Mouse (Mus musculus) liver, postnatal 0 days (tissue): ENCODE results near the gene Pi4kb. TPM values are rescaled to one million over a fixed set of nuclear protein-coding genes. Genes with fewer than 3 reads are reported as not detected.
A peak's percentile ranks its signal among the peaks of the same experiment; 100 is the strongest.

Experiments used
- ATAC-seq: fragments of 200-750 bp; cut with Nextera tagmentation; 2 replicates; pipeline ENCODE4 v1.8.0; 2017; ENCODE audit warnings: mild to moderate bottlenecking, moderate library complexity
- DNase-seq: peaks from one replicate; pipeline ENCODE4 v3.0.0-alpha.2; 2016
- H3K27ac ChIP-seq: fragments of 300-500 bp; sonication (generic); 2 replicates; pipeline ENCODE4 v1.5.1; 2014; ENCODE audit warnings: antibody characterized with exemption, moderate library complexity, mild to moderate bottlenecking, low read depth
- H3K27me3 ChIP-seq: fragments of 300-500 bp; sonication (generic); 2 replicates; pipeline ENCODE4 v1.6.1; 2014; ENCODE audit warnings: low read length, control low read depth, mixed read lengths; ENCODE audit not compliant: insufficient read depth
- H3K36me3 ChIP-seq: fragments of 300-500 bp; sonication (generic); replicated peaks from 2 replicates; pipeline ENCODE4 v1.6.1; 2014; ENCODE audit warnings: mild to moderate bottlenecking, control low read depth, low read length, moderate library complexity, mixed read lengths; ENCODE audit not compliant: insufficient read depth
- H3K4me1 ChIP-seq: fragments of 300-500 bp; sonication (generic); 2 replicates; pipeline ENCODE4 v1.6.1; 2014; ENCODE audit warnings: antibody characterized with exemption, mild to moderate bottlenecking, control low read depth; ENCODE audit not compliant: insufficient read depth
- H3K4me2 ChIP-seq: fragments of 300-500 bp; sonication (generic); 2 replicates; pipeline ENCODE4 v1.6.1; 2014; ENCODE audit warnings: low read depth, mild to moderate bottlenecking, low read length, moderate library complexity, mixed read lengths
- H3K4me3 ChIP-seq: fragments of 300-500 bp; sonication (generic); 2 replicates; pipeline ENCODE4 v1.5.1; 2014; ENCODE audit warnings: low read depth, low read length
- H3K9ac ChIP-seq: fragments of 300-500 bp; sonication (generic); replicated peaks from 2 replicates; pipeline ENCODE4 v1.6.1; 2014; ENCODE audit warnings: mild to moderate bottlenecking, moderate library complexity
- H3K9me3 ChIP-seq: fragments of 300-500 bp; sonication (generic); 2 replicates; pipeline ENCODE4 v1.6.1; 2016; ENCODE audit warnings: mild to moderate bottlenecking, control low read depth, low read length, mixed read lengths
- CTCF ChIP-seq: sonication (generic); IDR thresholded peaks from 2 replicates; pipeline ENCODE4 v1.5.1; 2016; ENCODE audit warnings: antibody characterized with exemption, low read depth
- EP300 ChIP-seq: IDR thresholded peaks from 2 replicates; pipeline ENCODE4 v1.6.1; 2016; ENCODE audit warnings: antibody characterized with exemption, low read depth, mild to moderate bottlenecking
- WGBS: fragments of 180-500 bp; shearing (Covaris S2); extraction: QIAGEN DNeasy Blood & Tissue Kit; methylation state at CpG from one replicate; pipeline ENCODE4 v1.1.7; 2014; ENCODE audit not compliant: insufficient replicate concordance; 5-methylcytosine and 5-hydroxymethylcytosine counted together
- polyA plus RNA-seq: library from polyadenylated mRNA; unstranded; fragments of >200 nt; fragmentation: Nextera tagmentation; extraction: Ambion mirVana; gene quantifications from 2 replicates; pipeline ENCODE4 v1.2.1, GENCODE M21; 2015

Pi4kb gene
- polyA plus RNA-seq, 1 experiment from 2014 or later = 5.4 TPM

DNA sequence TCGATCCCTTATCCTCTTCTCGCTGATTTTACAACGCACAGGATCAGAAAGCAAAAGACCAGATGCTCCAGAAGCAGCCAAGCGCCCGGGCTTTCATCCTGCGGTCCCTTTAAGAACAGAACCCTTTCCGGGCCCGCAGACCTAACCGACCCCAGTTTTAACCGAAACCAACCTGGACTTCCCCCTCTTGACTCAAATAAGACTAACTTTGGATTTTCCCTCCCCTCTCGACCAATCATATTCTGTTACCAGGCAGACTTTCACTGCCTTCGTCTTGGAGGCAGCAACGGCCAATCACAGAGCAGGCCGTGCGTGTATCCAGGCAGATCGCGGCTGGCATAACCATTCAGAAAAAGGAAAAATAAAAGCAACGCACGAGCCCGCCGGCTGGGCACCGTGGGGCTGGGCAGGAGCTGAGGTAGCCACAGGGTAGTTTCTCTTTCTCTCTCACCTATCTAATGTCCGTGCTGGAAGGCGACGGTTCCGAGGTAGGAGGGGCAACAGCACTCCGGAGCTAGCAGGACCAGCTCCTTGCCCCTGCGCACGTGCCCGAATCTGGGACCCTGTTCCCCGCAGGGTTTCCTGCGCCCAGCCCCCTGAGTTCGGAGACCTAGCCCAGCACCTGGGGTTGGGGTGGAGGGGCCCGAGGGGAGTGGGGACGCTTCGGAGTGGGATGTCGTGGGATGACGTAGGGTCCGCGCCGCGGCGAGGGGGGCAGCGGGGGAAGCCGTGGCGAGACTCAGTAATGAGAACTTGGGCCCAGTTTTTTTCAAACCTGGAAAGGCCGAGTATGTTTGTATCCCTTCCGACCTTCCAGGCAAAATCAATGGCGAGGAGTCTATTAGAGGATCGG is 20.5 kb upstream of the Pi4kb start, which contains the start of gene Rfx5:
TSS of gene Rfx5 (plus strand) at position 312 of the 853 bp plus-strand sequence.
- Histone ChIP-seq H3K4me1 (peaks cover 16% of the 10 kb centered on the region), H3K27me3 (no peaks in the 10 kb centered on the region), H3K4me3 (peak within 1 kb of the TSS; percentile 87), H3K9me3 (no peaks in the 10 kb centered on the region), H3K36me3 (peaks cover 30% of the 10 kb centered on the region), H3K9ac (peak within 1 kb of the TSS; percentile 92), H3K27ac (peak within 1 kb of the TSS; percentile 87), H3K4me2 (peak within 1 kb of the TSS; percentile 96)
- TF ChIP-seq EP300 (no peak), CTCF (no peak)
- ATAC-seq (peak; percentile 97), DNase-seq (peak; percentile 90)
- WGBS = under 1% methylated on average over 50 of the region's 50 CpGs

DNA sequence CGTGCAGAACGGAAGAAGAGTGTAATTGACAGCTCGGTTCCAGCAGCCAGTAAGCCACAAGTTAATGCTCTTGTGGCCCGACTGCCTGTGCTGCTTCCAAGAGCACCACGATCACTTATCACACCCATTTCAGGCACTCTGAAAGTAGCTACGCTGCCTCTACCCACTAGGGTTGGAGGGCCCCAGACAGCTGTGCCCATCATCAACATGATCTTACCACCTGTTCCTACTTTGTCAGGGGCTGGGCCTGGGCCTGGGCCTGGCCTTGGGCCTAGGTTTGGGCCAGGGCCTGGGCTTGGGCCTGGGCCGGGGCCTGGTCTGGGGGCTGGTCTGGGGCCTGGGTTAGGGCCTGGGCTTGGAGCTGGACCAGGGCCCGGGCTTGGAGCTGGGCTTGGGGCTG is 16.2 kb upstream of the Pi4kb start:
- peaks cover 30% of the 10 kb centered on the region for H3K36me3 ChIP-seq
- H3K9ac ChIP-seq = no peak overlapping the region
- no peaks in the 10 kb centered on the region for H3K27me3 ChIP-seq
- H3K27ac ChIP-seq = no peak overlapping the region
- H3K9me3 ChIP-seq = no peaks in the 10 kb centered on the region
- peaks cover 5% of the 10 kb centered on the region for H3K4me1 ChIP-seq
- no peak overlapping the region for H3K4me2 ChIP-seq
- TF ChIP-seq CTCF = no peak
- no peak for TF ChIP-seq EP300
- no peak for ATAC-seq
- 73% methylated on average over 8 of the region's 8 CpGs for WGBS
- H3K4me3 ChIP-seq = no peak overlapping the region
- no peak for DNase-seq

DNA sequence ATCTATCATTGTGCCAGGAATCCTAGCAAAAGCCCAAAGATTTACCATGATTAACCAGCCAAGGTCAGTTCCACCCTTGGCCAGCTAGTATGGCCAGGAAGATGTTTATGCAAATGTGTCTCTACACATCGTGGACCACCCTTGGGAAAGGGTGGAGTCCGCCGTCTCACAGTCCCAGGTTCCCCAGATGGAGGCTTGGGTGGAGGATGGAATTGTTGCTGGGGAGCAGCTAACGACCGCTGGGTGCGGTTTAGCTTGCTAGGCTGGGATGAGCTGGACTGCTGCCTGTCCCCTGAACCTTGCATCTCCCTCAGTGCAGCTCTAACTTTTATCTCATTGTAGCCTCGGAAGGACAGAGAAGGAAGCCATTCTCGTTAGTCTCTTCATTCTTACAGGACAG is 14.7 kb upstream of the Pi4kb start:
- no peak for DNase-seq
- Histone ChIP-seq H3K27ac (no peak overlapping the region), H3K9me3 (no peaks in the 10 kb centered on the region), H3K4me1 (peaks cover under 1% of the 10 kb centered on the region; the same call in 1 of the 2 replicates), H3K9ac (no peak overlapping the region), H3K4me2 (no peak overlapping the region), H3K4me3 (no peak overlapping the region), H3K36me3 (peaks cover 30% of the 10 kb centered on the region), H3K27me3 (no peaks in the 10 kb centered on the region)
- ATAC-seq = no peak
- TF ChIP-seq CTCF = no peak
- TF ChIP-seq EP300 = no peak
- WGBS = 60% methylated on average over 8 of the region's 8 CpGs

DNA sequence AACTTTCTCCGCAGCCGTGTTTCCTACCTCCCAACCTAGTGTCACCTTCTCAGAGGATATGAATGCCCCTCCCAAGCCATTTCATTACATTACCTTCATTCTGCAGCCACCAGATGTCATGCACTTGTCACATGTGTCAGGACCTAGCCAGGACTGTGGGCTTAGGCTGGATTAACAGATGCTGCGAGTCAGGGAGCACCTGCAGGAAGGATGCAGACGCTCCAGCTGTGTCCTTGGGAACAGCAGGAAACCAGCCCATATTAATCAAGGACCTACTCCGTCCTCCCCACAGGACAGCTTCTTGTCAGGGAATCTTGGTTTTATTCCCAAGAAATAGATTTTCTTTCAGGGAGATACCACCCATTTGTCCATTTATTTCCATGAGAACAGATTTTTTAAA is 14.2 kb upstream of the Pi4kb start:
- no peak for TF ChIP-seq EP300
- TF ChIP-seq CTCF = no peak
- no peak for DNase-seq
- H3K4me3 ChIP-seq = no peak overlapping the region
- no peaks in the 10 kb centered on the region for H3K27me3 ChIP-seq
- 66% methylated on average over 5 of the region's 5 CpGs for WGBS
- no peak overlapping the region for H3K27ac ChIP-seq
- H3K9me3 ChIP-seq = no peaks in the 10 kb centered on the region
- no peak for ATAC-seq
- no peak overlapping the region for H3K4me2 ChIP-seq
- no peaks in the 10 kb centered on the region for H3K4me1 ChIP-seq
- peaks cover 30% of the 10 kb centered on the region for H3K36me3 ChIP-seq
- H3K9ac ChIP-seq = no peak overlapping the region

DNA sequence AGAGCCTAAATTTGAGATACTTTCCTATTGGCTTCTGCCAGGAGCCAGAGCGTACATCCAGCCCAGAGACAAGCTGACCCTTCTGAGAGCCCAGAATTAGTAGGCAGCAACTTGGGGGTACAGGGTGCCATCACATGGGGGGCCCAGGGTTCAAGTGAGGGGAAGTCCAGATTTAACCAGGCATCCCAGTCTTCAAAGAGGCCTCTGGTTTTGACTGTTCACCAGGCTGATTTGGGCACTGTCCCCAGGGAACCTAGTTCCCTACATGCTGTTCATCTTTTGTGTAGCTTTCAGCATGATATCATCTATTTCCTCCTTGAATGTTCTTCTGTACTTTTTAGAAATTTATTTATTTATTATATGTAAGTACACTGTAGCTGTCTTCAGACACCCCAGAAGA is 9.5 kb upstream of the Pi4kb start:
- Histone ChIP-seq H3K9ac (no peak overlapping the region), H3K27ac (no peak overlapping the region), H3K4me2 (no peak overlapping the region), H3K4me1 (no peaks in the 10 kb centered on the region), H3K9me3 (no peaks in the 10 kb centered on the region), H3K36me3 (no peaks in the 10 kb centered on the region), H3K4me3 (no peak overlapping the region), H3K27me3 (no peaks in the 10 kb centered on the region)
- DNase-seq (no peak), ATAC-seq (no peak)
- TF ChIP-seq CTCF = no peak
- TF ChIP-seq EP300 = no peak
- 83% methylated on average over 1 of the region's 1 CpGs for WGBS

DNA sequence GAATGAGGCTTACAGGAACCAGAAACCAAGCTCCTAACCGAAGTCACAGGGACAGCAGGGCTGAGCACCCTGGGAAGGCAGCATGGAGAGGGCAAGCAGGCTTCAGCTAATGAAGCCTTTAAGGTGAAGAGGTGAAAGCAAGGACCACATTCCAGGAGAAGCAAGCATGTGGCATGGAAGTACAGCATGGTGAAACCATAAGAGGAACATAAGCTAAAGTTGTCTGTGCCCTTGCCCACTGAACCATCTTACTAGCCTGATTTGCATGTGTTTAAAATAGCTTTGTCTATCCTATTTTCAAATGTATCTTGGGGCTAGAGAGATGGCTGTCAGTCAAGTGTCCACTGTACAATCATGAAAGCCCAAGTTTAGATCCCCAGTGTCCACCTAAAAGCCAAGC is 8.7 kb upstream of the Pi4kb start:
- DNase-seq = no peak
- no peak overlapping the region for H3K4me3 ChIP-seq
- no peaks in the 10 kb centered on the region for H3K36me3 ChIP-seq
- ATAC-seq = no peak
- TF ChIP-seq CTCF = no peak
- no peak for TF ChIP-seq EP300
- no peak overlapping the region for H3K9ac ChIP-seq
- no peaks in the 10 kb centered on the region for H3K27me3 ChIP-seq
- no peaks in the 10 kb centered on the region for H3K9me3 ChIP-seq
- no peak overlapping the region for H3K27ac ChIP-seq
- H3K4me1 ChIP-seq = no peaks in the 10 kb centered on the region
- H3K4me2 ChIP-seq = no peak overlapping the region
- 45% methylated on average over 1 of the region's 1 CpGs for WGBS
